Mouse (Mus musculus): ENCODE measurements around the gene Aff3. TPM values are rescaled to one million over a fixed set of nuclear protein-coding genes. Genes with fewer than 3 reads are reported as not detected.

The Aff3 gene
- 42.5 TPM for polyA plus RNA-seq (2017; shearing (Covaris generic))

GRCm38 (mm10) chr1:38664777-38665176 lies at the start of gene Aff3:
Gene Aff3 (minus strand): TSS chr1:38664955.

GRCm38 (mm10) chr1:38129501-38130267 lies 535.1 kb downstream of the Aff3 start, which contains the start of gene Rev1:
Gene Rev1 (minus strand): TSS chr1:38129801.

Other genes starting within 250 kb of the Aff3 start
- gene Lonrf2, start 171.8 kb upstream of the Aff3 start, polyA plus RNA-seq (2017; shearing (Covaris generic)), result 0.12 TPM
- gene Chst10, start 233.2 kb upstream of the Aff3 start, polyA plus RNA-seq (2017; shearing (Covaris generic)), result 16.4 TPM

Data from effector memory CD4-positive, alpha-beta T cell, adult 7 months (primary cell).